Mouse (Mus musculus): ENCODE data around the gene Padi6. TPM values are rescaled to one million over a fixed set of nuclear protein-coding genes. Genes with fewer than 3 reads are reported as not detected.
A peak's percentile ranks its signal among the peaks of the same experiment; 100 is the strongest.

Gene Padi6
- polyA plus RNA-seq, 1 experiment = not detected

DNA sequence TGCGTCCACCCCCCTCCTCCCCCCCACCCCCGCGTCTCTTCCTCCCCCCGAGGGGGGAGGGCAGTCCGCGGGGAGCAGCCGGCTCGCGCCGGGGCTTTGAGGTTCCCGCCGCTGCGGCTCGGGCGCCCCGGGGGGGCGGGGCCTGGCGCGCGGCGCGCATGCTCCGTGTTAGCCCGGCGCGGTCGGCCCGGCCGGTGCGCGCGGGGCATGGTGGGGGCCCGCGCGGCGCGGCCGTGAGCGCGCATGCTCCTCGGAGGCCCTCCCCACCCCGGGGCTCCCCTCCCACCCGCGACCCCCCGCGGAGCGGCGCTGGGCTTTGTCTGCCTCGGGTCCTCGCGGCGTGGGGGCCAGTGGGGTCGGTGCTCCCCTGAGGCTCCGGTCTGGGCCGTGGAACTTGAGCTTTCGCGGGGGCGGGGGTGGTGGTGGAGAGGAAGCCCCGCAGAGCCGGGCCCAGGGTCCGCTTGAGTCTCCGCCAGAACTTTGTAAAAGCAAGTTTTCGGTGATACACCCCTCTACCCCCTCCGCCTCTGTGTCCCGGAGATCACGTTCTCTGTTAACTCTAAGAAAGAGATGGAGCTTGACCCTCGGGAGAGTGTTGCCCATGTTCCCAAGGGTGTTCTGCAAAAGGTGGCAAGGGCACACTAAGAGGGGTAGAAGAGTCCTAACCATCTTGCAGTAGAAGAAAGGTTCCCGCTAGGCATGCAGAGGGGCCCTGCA is 39.7 kb downstream of the Padi6 start:
- Histone ChIP-seq H3K27ac (ENCODE audit: insufficient read depth, low read length) (peak overlapping the region; percentile 57), H3K4me1 (ENCODE audit: control insufficient read depth, insufficient read depth, low read length) (peaks cover 12% of the 10 kb centered on the region), H3K4me3 (ENCODE audit: insufficient read depth, low read length) (peak overlapping the region; percentile 91)
- TF ChIP-seq CTCF (IDR thresholded peaks at IDR 0.05; ENCODE audit: borderline replicate concordance, insufficient read depth, low read length) (no peak), POLR2A (IDR thresholded peaks at IDR 0.05; ENCODE audit: low read depth, low read length) (no peak)

DNA sequence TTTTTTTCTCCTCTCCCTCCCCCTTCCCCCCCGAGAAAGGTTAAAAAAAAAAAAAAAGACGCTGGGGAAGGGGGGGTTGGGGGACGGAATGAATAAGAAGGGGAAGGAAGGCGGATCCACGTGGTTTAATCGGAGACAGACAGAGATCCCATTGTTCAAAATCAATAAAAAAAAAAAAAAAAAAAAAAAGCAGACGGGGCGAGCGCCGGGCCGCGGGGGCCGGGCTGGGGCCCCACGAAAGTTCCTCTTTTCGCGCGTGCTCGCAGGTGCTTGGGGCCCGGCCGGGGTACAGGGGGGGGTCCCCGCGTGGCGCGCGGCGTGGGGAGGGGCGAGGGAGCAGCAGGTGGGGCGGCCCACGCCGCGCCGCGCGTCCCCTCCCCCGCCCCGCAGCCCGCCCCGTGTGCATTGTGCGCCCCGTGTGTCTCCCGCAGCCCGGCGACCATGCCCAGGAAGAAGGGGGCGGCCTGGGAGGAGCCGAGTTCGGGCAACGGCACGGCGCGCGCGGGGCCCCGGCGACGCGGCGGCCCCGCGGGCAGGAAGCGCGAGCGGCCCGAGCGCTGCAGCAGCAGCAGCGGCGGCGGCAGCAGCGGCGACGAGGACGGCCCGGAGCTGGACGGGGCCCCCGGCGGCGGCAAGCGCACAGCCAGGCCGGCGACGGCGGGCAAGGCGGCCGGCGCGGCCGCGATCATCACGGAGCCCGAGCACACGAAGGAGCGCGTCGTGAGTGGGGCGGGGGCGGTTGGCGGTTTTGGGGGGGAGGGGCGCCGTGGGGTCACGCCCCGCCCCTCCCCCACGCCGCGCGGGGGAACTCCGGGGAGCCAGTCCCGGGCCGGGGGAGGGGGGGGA is 40.5 kb downstream of the Padi6 start:
- H3K27ac ChIP-seq (ENCODE audit: insufficient read depth, low read length) = peak overlapping the region; percentile 95
- H3K4me1 ChIP-seq (ENCODE audit: control insufficient read depth, insufficient read depth, low read length) = peaks cover 12% of the 10 kb centered on the region
- peak overlapping the region; percentile 97 for H3K4me3 ChIP-seq (ENCODE audit: insufficient read depth, low read length)
- no peak for TF ChIP-seq CTCF (IDR thresholded peaks at IDR 0.05; ENCODE audit: borderline replicate concordance, insufficient read depth, low read length)
- no peak for TF ChIP-seq POLR2A (IDR thresholded peaks at IDR 0.05; ENCODE audit: low read depth, low read length)

DNA sequence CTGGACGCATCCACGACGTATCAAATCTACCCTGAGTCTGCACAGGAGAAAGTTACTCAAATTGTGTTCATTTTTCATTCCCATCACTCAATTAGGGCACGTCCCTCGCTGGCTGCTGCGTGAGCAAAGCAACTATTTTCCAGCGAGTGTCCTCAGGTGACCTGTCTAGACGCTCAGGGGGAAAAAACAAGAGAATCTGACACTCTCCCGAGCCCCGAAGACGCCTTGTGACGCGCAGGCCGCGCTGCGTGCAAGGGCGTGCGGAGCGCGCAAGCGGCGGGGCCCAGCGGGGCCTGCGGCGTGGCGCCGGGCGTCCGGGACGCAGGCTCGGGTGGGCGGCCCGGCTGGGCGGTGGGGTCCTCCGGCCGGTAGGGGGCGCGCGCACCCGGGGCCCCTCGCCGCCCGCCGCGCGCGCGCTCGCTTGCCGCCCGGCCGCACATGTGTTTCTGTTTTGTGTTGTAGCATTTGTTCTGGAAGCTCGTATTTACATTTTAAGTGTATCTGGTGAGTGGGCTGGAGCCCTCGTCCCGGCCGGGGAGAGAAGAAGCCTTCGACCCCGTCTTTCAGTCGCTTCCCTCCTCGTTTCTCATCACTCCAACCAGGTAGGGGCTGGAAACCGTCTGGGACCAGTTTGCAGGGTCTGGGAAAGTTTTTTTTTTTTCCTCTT is 41.3 kb downstream of the Padi6 start:
- Histone ChIP-seq H3K27ac (ENCODE audit: insufficient read depth, low read length) (peak overlapping the region; percentile 99), H3K4me1 (ENCODE audit: control insufficient read depth, insufficient read depth, low read length) (peaks cover 13% of the 10 kb centered on the region), H3K4me3 (ENCODE audit: insufficient read depth, low read length) (peak overlapping the region; percentile 97)
- TF ChIP-seq CTCF (IDR thresholded peaks at IDR 0.05; ENCODE audit: borderline replicate concordance, insufficient read depth, low read length) (no peak), POLR2A (IDR thresholded peaks at IDR 0.05; ENCODE audit: low read depth, low read length) (peak; percentile 61)

DNA sequence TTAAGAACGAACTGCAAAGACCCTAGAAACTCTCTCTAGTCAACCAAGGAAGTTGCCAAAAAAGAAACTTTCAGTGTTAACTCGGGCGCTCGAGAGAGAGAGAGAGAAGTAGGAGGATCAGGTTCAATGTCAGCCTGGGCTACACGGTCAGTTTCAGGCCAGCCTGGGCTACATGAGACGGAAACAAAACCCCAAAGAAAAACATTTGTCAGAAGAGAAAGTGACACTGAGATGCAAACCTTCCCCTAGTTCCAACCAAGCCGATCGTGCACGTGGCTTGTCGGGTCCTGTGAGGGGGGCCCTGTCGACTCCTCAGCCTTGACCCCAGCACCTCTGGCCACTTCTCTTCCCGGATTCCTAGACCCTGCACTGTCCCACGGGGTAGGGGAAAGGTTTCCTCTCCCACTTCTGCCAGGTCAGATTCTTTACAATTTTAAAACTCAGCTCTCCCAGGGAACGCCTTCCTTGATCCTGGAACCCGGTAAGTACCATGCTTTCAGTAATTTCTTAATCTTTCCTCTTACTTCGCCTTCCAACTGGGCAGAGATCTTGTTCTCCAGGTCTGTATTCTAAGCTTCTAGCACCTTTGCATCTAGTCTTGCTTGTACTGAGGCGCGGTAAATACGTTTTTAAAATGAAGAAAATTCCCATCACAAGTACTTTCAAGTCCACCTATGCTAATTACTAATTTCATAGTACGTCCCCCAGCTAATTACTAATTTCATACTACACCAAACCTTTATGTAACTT is 42.0 kb downstream of the Padi6 start, which contains the start of gene Rcc2:
Gene Rcc2 (plus strand): TSS at position 273 of the 750 bp plus-strand sequence.
- no peak for TF ChIP-seq CTCF (IDR thresholded peaks at IDR 0.05; ENCODE audit: borderline replicate concordance, insufficient read depth, low read length)
- TF ChIP-seq POLR2A (IDR thresholded peaks at IDR 0.05; ENCODE audit: low read depth, low read length) = 0 out of 2 replicates have a peak, but pooled peaks have one; percentile 54

DNA sequence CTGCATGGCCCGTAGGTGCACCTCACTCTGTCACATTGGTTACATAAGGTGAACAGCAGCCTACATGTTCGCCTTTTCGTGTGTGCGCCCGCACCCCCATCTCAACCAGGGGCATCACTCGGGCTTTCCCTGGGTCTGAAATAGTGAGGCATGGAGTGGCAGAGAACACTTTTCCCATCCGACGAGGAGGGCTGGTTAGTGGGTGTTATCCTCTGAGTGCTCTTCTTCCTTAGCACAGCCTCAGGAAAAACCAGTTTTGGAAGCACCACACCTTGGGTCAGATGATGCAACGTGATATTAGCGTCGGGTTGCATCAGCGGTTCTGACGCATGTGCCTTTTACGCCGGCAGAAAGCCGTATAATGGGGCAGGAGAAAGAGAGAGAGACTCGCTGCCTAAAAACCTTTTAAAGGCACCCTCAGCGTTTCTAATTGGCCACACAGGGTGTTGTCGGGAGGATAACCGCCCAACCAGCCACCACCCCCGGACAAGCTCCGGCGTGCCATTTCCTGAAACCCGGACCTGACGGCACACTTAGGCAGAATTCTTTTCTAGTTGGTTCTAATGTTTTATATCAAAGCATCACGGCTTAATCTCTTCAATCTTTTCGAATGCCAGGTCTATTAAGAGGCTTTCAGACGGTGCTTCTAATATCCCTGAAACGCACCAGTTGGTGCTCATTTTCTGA is 42.9 kb downstream of the Padi6 start:
- Histone ChIP-seq H3K4me1 (ENCODE audit: control insufficient read depth, insufficient read depth, low read length) (peaks cover 14% of the 10 kb centered on the region), H3K4me3 (ENCODE audit: insufficient read depth, low read length) (peak overlapping the region; percentile 38), H3K27ac (ENCODE audit: insufficient read depth, low read length) (peak overlapping the region; percentile 99)
- TF ChIP-seq CTCF (IDR thresholded peaks at IDR 0.05; ENCODE audit: borderline replicate concordance, insufficient read depth, low read length) (no peak), POLR2A (IDR thresholded peaks at IDR 0.05; ENCODE audit: low read depth, low read length) (peak; percentile 69)

More for the DNA sequence above, 42.0 kb downstream of the Padi6 start, which contains the start of gene Rcc2:
- peak within 1 kb of the TSS; percentile 97 for H3K4me3 ChIP-seq (ENCODE audit: insufficient read depth, low read length)
- H3K4me1 ChIP-seq (ENCODE audit: control insufficient read depth, insufficient read depth, low read length) = peaks cover 16% of the 10 kb centered on the region
- H3K27ac ChIP-seq (ENCODE audit: insufficient read depth, low read length) = peak within 1 kb of the TSS; percentile 99

DNA sequence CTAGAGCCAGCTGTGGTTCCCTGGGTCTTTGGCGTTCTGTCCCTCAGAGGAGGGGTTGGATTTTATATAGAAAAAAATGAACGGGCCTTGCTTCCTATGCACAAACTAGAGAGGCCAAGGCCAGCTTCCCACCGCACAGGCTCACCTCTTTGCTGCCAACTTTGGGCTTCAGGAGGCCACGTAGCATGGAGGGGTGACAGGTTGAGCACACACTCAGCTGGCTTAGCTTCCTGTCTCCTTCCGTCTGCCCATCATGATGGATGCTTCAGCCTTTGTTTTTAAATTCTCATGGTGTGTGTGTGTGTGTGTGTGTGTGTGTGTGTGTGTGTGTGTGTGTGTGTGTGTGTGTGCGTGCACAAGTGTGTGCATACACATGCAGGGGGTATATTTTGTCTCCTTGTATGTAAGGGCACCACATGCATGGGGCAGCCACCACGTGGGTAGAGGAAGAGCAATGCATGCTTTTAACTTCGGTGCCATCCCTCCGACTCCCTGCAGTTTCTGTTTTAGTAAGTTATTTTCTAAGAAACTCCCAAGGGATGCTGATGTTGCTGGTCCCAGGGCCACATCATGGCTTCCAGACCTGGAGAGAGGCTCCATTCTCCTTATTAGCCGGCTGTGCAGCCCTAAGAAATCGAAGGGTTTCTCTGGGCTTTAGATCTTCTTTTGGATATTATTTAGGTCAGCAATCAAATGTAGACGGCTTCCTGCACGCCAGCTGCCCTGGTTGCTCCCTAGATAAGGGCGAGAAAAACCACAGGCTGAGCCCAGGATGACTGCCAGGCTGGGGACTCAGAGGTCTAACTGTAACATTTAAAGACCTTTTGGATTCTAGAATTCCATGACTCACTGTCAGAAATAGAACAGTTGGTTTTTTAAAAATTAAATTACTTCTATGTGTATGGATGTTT is 46.5 kb downstream of the Padi6 start:
- TF ChIP-seq CTCF (IDR thresholded peaks at IDR 0.05; ENCODE audit: borderline replicate concordance, insufficient read depth, low read length) (no peak), POLR2A (IDR thresholded peaks at IDR 0.05; ENCODE audit: low read depth, low read length) (no peak)
- Histone ChIP-seq H3K4me1 (ENCODE audit: control insufficient read depth, insufficient read depth, low read length) (peaks cover 6% of the 10 kb centered on the region), H3K27ac (ENCODE audit: insufficient read depth, low read length) (no peak overlapping the region; the same call in 1 of the 2 replicates), H3K4me3 (ENCODE audit: insufficient read depth, low read length) (no peak overlapping the region)

DNA sequence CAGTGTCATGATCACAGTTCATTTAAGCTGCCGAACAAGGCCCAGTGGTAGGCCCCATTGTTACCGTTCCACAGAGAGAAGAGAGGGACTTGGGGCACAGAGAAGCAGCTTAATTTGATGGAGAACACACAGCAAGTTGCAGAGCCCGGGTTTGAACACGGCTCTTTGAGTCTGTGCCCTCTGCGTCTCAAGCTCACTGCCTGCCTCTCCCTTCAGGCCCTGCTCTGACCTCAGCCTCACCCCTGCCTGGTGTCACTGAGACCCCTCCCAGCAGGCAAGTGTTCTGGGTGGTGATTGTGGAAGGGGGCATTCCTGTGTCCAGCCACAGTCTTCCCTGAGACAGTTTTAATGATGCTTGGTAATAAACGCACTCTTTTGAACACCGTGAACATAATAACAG is 47.3 kb downstream of the Padi6 start:
- no peak overlapping the region for H3K27ac ChIP-seq (ENCODE audit: insufficient read depth, low read length)
- no peak for TF ChIP-seq POLR2A (IDR thresholded peaks at IDR 0.05; ENCODE audit: low read depth, low read length)
- no peak for TF ChIP-seq CTCF (IDR thresholded peaks at IDR 0.05; ENCODE audit: borderline replicate concordance, insufficient read depth, low read length)
- H3K4me1 ChIP-seq (ENCODE audit: control insufficient read depth, insufficient read depth, low read length) = peaks cover 6% of the 10 kb centered on the region
- H3K4me3 ChIP-seq (ENCODE audit: insufficient read depth, low read length) = no peak overlapping the region
